Mouse (Mus musculus) right cerebral cortex, postnatal 10 days (tissue): ENCODE measurements around the gene Elf1.

Experiments used
- DNase-seq, 2 experiments: peaks; one replicate each; pipeline ENCODE4 v3.0.0; 2021; ENCODE audit warnings: low spot score in 2 of 2

Elf1 gene

GRCm38 (mm10) chr14:79489150-79489549 lies 8.2 kb downstream of the Elf1 start:
- DNase-seq: no peak

DNA sequence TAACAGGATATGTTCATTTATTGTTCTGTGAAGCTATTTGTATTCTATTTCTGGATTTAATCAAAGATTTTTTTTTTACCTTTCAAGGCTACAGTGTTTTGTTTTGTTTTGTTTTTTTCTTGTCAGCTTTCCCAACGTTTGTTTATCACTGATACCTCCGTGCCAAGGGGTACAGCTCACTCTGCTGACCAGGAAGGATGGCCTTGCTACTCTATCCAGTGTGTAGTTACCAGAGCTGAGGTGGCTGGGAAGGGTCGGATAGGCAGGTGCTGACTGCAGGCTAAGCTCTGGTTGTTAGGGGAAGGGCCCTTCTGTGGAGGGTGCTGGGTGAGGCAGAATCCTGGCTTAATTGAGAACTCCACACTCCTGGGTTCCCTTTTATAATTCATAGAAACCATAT lies 9.3 kb downstream of the Elf1 start:
- DNase-seq: no peak

DNA sequence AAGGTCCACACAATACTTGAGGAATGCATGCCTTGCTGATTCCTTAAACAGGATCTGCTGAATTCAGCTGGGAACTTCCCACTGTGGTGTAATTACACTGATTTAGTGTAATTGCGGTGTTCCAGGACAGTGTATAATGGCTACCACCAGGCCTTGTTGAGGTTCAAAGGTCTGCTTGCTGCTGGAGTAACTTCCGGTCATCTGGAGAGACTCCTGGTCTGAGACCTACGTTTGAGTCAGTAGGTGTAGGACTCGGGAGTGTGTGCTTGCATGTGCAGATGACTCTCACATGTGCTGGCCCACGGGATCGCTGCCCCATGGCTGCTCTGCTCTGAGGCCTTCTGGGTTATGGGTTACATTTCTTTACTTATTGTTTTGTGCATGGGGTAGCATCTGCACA lies 13.4 kb downstream of the Elf1 start:
- DNase-seq: no peak

- DNase-seq: no peak
Measured at GRCm38 (mm10) chr14:79499326-79499725, 18.3 kb downstream of the Elf1 start.

DNA sequence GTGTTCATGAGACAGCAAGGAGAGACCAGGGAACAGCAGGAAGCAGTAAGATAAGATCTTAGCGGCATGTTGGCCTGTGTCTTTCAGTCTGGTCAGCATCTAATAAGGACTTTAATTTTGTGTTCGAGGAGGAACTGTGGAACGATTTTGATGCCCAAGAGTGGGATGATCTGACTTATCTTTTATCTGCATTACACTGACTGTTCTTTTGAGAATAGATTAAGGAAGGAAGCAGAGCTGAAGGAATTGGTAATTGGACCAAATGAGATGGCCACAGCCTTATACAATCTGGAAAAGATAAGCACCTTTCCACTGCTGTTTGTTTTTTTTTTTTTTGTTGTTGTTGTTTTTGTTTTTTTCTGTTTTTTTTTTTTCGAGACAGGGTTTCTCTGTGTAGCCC lies 19.8 kb downstream of the Elf1 start:
- DNase-seq: no peak

GRCm38 (mm10) chr14:79503371-79504075 lies 22.5 kb downstream of the Elf1 start:
- no peak for DNase-seq

DNA sequence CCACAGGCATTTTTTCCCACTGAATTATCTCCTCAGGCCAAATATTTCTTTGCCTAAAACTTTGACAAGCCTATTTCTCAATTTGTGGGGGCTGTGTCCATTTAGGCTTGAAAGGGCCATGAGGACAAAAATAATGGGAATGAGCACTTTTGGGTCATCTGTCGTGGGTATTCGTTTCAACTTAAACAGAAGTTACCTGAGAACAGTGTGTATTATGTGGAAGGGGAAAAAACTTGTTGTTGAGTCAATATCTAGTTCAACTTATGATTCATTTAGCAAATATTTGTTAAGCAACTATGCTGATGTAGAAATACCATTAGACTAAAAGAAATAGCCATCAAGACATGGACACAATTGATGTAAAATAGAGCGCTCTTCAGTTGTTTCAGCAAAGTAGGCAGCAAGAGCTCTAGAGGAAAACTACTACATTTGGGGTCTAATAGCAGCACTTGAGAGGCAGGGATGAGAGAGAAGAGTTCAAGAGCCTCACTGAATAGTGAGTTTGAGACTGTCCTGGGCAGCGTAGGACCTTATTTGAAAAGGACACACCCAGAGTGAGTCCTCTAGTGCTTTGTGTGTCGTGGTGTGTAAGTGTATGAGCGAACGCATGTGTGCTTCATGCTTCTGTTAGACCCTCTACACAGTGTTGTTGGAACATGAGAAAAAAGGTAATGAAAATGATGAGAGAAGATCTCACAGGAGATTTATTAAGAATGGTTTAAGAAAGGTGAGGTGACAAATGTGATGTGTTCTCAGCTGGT lies 23.4 kb downstream of the Elf1 start:
- no peak for DNase-seq

GRCm38 (mm10) chr14:79506207-79506606 lies 25.2 kb downstream of the Elf1 start:
- no peak for DNase-seq

- no peak for DNase-seq
Measured at GRCm38 (mm10) chr14:79507846-79508245, 26.9 kb downstream of the Elf1 start.

DNA sequence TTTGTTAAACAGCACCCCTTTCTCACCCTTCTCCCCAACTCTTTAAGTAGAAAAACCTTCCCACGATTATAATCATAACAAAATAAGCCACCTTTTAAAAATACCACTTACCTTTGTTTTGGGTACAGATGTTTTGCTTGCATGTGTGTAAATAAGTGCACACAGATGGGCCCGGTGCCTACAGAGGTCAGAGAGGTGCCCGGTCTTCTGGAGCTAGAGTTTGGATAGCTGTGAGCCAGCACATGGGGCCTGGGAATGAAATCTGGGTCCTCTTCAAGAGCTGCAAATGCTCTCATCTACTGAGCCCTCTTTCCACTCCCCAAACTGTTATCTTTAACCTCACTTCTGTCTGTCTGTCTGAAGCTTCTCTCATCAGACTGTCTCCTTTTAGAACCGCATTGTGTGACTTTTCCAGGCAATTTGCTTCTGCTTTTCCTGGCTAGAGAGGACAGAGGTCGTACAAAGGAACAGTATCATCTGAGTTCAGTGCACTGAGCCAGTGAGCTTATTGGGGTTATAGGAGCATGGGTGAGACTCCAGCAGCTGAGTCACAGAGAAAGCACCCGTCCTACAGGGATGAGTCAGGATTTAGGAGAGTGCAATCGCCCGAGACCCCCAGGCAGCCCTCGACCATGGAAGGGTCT lies 27.8 kb downstream of the Elf1 start:
- no peak for DNase-seq

GRCm38 (mm10) chr14:79511521-79511920 lies 30.5 kb downstream of the Elf1 start:
- no peak for DNase-seq

DNA sequence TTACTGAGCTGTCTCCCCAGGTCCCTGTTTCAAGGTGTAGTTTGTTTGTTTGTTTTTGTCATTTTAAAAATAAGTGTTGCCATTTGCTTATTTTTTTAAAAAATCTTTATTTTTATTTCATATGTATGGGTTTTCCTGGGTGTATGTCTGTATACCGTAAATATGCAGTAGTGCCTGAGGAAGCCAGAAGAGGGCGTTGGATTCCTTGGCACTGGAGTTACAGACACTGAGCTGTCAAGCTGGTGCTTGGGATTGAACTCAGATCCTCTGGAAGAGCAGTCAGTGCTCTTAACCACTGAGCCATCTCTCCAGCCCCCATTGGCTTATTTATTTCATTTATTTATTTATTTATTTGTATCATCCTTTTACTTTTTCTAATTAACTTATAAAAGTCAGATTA lies 33.0 kb downstream of the Elf1 start:
- no peak for DNase-seq

GRCm38 (mm10) chr14:79515100-79515499 lies 34.1 kb downstream of the Elf1 start:
- no peak for DNase-seq

- DNase-seq: no peak
Measured at GRCm38 (mm10) chr14:79515511-79516242, 34.7 kb downstream of the Elf1 start.

DNA sequence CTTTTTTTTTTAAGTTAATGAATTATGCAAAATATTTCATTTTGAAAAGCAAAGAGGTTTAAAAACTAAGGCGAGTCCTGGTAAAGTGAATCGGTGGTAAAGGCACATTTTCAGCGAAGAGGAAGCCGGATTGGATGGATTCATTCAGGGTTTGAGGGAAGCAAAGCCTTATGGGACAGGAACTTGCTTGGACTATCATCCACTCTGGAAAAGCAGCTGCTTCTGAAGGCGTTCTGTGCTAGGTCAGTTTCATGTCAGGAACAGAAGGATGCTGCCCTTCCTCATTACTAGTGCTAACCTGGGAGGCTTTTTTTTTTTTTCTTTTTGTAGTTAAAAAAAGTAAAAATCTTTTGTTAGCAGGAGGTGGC lies 35.2 kb downstream of the Elf1 start:
- DNase-seq: no peak

GRCm38 (mm10) chr14:79516751-79517150 lies 35.8 kb downstream of the Elf1 start:
- no peak for DNase-seq

DNA sequence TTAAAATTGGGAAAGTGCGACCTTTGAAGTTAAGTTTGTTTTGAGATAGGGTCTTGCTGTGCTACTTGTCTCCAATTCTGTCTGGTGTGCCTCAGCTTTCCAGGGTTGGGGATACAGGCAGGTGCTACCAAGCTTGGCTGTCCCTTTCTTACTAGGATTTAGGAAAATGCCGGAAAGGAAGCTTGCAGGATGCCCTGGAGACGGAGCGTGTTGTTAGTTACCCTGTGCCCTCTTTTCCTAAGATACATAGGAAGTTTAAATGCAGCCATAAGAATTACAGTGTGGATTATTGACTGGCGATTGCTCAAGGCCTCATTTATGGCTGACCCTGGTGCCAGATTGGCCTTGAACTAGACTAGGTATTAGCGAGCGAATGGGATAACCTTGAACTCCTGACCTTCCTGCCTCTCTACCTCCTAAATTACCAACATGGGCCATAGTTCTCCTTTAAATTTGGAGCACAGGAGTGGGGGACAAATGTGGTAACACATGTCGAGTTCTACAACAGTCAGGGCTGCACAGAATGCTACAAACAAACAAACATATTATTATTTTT lies 36.3 kb downstream of the Elf1 start:
- no peak for DNase-seq

DNA sequence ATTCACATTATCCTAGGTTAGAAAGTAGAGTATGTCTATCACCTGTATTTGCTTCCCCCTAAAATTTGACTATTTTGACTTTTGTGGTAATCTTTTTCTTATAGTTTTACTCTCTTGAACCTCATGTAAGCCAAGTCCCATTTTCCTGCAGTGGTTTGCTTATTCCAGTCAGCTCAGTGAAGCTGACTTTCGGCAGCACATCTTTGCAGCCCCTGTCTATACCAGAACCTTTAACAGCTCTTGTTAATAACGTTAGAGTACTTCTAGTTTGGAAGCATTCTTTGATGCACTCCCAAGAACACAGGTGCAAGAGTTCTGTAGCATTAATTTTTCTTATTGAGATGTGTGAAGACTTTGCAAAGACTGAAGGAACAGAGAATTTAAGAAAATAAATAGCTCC lies 37.1 kb downstream of the Elf1 start:
- DNase-seq: no peak

GRCm38 (mm10) chr14:79518761-79519662 lies 38.0 kb downstream of the Elf1 start:
- no peak for DNase-seq

GRCm38 (mm10) chr14:79519663-79519975 lies 38.6 kb downstream of the Elf1 start:
- DNase-seq: no peak

GRCm38 (mm10) chr14:79520612-79521011 lies 39.6 kb downstream of the Elf1 start:
- DNase-seq: no peak
